Mouse (Mus musculus): ENCODE data around the gene Ap5m1. TPM values are rescaled to one million over a fixed set of nuclear protein-coding genes. Genes with fewer than 3 reads are reported as not detected.
A peak's percentile ranks its signal among the peaks of the same experiment; 100 is the strongest.
"Not testable (repeated sequence)": the region's sequence is repeated elsewhere in the genome, so short reads cannot be mapped to it uniquely, and the experiment has no call there.

The Ap5m1 gene
- total RNA-seq (2015; ENCODE audit: low replicate concordance) (23.4 and 35.6 TPM in 2 replicates), total RNA-seq (2017; ENCODE audit: low replicate concordance) (8.5 and 22.7 TPM in 2 replicates)

DNA sequence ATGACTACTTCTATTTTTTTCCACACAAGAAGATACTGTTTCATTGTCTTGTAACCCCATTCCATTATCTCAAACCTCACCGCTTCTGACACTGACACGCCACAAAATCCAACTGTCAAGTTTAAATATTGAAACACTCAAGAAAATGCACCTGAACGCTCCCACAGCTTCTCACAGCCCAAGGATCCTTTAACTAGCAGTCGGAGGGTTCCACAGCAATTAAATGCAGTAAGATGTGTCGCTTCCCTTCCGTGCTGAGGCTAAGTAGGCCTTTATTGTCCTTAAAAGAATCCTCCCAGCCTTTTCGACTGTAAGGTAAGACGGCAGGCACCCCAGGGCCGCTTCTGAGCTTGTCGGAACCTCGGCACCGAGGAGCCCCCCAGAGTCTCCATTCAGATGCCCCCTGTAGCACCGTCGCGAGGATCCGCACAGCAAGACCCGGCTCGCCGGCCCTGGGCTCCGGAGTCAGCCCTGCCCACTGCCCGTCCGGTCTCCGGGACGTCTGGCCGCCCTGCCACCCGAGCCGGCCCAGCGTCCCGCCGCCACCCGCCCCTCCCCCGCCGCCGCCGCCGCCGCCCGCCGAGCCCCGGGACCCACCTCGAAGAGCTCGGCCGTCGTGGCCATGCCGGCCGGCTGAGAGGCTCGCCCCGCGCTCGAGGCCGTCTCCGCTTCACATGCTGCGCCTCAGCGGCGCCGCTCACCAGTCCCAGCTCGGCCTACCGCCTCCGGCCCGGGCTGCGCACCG lies at the start of gene Ap5m1:
Gene Ap5m1, plus strand, starts transcription at position 569 of the 745 bp plus-strand sequence.
- ATAC-seq (replicated peaks; ENCODE audit: low FRiP score, poor library complexity, severe bottlenecking): peak; percentile 44

DNA sequence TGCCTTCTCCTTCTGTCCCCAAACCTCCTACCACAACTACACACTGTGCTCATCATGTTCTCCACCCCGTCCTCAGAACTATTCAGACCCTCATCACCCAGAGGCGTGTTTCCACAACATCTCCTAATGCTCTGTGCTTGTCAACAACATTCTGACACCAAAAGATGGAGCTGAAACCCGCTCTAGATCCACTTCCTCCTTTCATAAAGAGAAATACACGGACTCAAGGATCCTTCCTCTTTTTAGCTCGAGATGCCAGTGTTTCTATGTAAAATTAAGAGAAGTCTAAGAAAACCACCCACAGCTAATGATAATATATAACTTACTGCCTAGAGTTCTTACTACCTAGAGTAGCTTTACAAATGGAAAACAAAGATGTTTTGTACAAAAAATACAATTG lies 46.1 kb upstream of the Ap5m1 start:
- ATAC-seq (replicated peaks; ENCODE audit: low FRiP score, poor library complexity, severe bottlenecking): no peak

DNA sequence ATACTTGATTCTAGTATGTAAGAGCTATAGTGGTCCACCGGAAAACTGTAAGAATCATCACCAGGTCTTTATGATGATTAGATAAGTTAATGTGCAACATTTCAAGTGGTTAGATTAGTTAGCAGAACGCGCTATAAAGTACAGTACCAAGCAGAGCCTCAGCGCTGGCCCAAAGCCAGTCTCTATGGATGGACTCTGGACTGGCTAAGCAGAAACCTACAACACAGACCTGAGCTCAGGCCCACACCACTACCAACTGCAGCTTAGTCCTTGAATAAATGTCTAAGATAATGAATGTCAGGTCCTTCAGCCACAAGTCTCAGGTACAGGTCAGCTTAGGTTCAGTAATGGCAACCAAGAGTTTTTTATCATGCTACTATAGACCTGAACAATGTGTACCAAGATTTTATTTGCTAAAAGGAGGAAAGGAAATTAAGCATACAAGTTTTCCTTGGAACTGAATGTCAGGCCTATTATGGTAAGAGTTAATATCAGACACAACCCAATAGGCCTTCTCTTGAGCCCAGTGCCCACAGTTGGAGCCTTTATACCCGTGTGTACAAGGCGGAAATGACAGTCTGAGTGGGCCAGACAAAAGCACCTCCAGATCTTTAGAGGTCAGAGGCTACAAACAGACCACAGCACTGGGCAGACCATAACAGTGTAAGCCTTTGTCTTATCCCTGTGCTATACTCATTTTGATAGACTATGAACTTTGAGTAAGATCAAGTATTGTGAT lies 38.7 kb upstream of the Ap5m1 start:
- no peak for ATAC-seq (replicated peaks; ENCODE audit: low FRiP score, poor library complexity, severe bottlenecking)

GRCm38 (mm10) chr14:49027779-49028368 lies 38.0 kb upstream of the Ap5m1 start:
- no peak for ATAC-seq (replicated peaks; ENCODE audit: low FRiP score, poor library complexity, severe bottlenecking)

- no peak for ATAC-seq (replicated peaks; ENCODE audit: low FRiP score, poor library complexity, severe bottlenecking)
Measured at GRCm38 (mm10) chr14:49028991-49029390, 36.9 kb upstream of the Ap5m1 start.

DNA sequence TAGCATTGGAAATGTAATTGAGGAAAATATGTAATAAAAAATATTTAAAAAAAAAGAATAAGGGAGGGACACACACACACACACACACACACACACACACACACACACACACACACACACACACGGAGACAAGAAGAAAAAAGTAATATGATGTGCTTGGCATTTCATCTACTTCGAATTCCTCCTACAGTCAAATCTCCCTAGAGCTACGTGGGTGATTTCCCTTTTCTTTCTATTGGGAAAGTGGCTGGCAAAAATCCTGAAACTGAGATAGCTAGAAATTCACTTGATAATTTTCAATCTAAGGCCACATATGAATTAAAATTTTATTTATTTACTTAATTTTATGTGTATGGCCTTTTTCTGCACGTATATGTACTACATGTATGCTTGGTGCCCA lies 20.3 kb upstream of the Ap5m1 start:
- no peak for ATAC-seq (replicated peaks; ENCODE audit: low FRiP score, poor library complexity, severe bottlenecking)

DNA sequence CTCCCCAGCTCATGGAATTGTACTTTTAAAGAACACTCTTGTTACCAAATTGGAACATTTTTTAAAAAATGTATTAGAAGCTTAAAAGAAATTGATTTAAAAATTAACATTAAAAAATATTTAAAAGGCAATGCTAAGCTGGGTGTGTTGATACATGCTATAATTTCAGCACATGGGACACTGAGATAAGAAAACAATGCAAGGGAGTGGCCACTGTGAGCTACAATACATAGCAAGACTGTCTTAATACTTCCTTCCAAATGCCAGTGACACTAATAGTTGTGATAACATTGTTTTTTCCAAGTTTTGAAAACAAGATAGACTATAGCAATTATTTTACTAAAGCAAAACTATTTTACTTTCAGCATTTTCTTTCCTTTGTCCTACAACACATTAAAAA lies 16.4 kb upstream of the Ap5m1 start:
- ATAC-seq (replicated peaks; ENCODE audit: low FRiP score, poor library complexity, severe bottlenecking): no peak

DNA sequence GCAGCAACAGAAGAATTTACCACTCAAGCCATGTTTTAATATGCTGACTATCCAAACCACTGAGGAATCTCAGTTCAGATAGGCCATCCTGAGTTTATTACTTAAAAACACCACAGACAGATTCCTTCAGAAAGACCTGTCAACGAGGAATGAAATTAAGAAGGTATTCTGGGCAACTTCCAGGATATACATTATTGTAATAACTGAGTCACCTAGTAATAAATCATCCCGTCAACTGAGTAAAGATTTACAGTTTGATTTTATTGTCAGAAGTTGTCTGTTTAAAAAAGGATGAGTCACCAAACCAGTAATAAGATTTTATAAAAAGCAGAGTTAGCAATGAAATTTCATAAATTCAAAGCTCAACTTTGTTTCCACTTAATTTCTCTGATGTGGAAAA lies 2.1 kb upstream of the Ap5m1 start:
- no peak for ATAC-seq (replicated peaks; ENCODE audit: low FRiP score, poor library complexity, severe bottlenecking)

GRCm38 (mm10) chr14:49066274-49066823 lies 452 bp downstream of the Ap5m1 start, which contains the start of gene Exoc5:
Gene Exoc5, minus strand, starts transcription at chr14:49066653.
- peak; percentile 90 for ATAC-seq (replicated peaks; ENCODE audit: low FRiP score, poor library complexity, severe bottlenecking)

GRCm38 (mm10) chr14:49072837-49073236 lies 6.9 kb downstream of the Ap5m1 start:
- ATAC-seq (replicated peaks; ENCODE audit: low FRiP score, poor library complexity, severe bottlenecking): no peak

DNA sequence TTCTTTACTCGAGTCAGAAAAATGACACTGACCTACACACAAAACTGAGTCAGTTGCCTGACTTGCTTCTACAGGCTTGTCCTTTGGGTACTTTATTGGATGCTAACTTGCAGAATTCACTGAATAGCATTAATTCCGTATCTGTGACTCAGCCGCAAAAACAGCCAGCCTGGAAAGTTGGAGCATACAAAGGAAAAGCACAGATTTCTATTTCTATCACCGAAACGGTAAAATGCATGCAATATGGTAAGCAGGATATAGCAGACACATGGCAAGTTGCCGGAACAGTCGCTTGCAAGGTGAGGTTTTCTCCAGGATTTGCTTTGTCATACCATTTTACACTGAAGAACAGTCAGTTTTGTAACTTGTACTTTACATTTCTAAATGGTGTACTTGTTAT lies 8.0 kb downstream of the Ap5m1 start:
- ATAC-seq (replicated peaks; ENCODE audit: low FRiP score, poor library complexity, severe bottlenecking): no peak

DNA sequence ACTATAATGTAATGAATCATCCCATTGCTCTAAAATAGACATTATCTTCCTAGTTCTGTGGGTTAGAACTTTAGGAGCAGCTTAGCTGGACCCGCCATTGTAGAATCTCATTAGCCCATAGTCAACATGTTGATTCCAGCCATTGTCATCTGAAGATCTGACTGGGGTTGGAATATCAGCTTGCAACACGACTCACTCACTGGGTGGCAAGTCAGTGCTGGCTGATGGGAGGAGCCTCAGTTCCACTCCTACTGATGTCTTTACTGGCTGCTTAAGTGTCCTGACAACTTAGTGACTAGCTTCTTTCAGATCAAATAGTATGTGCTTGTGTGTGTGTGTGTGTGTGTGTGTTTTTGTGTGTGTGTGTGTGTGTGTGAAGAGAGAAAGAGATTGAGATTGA lies 8.5 kb downstream of the Ap5m1 start:
- ATAC-seq (replicated peaks; ENCODE audit: low FRiP score, poor library complexity, severe bottlenecking): no peak

GRCm38 (mm10) chr14:49078820-49079219 lies 12.9 kb downstream of the Ap5m1 start:
- ATAC-seq (replicated peaks; ENCODE audit: low FRiP score, poor library complexity, severe bottlenecking): no peak

DNA sequence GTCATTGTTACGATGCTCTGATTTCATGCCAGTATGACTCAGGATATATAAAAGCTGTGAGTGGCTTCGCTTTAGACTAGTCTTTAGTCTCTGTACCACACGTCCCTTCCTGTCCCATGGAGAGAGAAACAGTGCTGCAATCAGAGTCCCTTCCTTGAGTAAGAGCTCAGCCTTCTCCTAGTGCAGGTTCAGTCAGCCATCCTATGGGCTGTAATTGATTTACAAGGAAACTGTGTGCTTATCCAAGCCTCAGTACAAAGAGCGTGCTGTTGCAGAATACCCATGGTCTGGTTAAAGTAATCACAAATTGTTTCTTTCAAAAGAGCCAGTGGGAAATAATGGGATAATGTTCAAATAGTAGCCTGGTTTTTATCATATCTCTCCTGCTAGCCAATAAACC lies 20.6 kb downstream of the Ap5m1 start:
- ATAC-seq (replicated peaks; ENCODE audit: low FRiP score, poor library complexity, severe bottlenecking): no peak

DNA sequence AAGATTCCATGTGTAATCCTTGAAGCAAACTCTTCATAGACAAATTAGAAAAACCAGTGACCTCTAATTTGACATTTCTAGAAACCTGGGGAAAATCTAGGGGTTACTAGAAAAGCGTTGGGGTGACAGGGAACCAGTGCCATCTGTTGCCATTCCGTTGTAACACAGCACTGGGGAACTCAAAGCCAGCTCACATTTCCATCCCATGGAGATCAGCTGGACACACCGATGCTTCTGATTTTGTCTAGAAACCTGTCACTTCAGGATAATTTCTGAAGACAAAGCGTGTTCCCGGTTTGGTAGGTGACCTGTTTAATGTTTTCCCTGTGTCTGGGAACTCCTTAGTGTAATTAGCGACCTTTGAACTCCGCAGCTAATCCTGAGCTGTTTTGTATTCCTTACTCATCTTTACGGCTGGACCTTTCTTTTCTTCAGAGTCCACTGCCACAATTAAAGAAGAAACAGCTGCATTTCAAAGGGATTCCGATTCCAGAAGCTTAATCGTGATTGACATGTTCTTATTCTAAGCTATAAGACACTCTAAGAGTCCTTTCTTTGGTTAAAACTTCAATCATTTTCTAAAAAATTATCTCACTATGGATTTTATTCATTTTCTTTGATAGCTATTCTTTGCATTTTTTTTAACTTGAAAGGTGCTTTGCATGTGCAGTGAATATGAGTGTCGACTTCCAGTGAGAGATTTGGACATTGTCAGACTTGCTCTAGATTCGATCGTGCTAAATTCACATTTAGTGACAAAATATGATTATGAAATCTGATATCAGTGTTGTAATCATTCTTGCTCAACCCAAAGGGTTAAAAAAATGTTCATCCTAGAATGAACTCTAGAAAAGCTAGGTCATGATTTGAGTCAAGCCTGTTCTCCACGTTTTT lies 22.5 kb downstream of the Ap5m1 start:
- ATAC-seq (replicated peaks; ENCODE audit: low FRiP score, poor library complexity, severe bottlenecking): no peak

GRCm38 (mm10) chr14:49089461-49090058 lies 23.7 kb downstream of the Ap5m1 start:
- ATAC-seq (replicated peaks; ENCODE audit: low FRiP score, poor library complexity, severe bottlenecking): no peak

DNA sequence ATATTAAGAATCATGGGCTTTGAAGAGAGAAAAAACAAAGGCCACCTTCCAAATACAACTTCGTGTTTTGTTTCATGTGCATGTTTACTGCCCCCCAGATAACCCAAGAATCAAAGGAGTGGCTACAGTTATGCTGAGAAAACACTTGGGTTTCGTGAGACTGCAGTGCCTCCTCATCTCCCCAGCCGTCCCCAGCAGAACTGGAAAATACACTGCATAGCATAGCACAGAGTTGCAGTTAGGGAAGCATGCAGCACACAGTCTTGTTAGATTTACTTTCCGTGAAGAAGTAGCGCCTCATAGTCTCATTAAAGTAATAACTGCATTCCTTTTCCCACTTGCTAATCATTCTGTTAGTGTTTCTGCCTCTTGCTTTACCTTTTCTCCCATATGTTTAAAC lies 24.2 kb downstream of the Ap5m1 start:
- ATAC-seq (replicated peaks; ENCODE audit: low FRiP score, poor library complexity, severe bottlenecking): no peak

- no peak for ATAC-seq (replicated peaks; ENCODE audit: low FRiP score, poor library complexity, severe bottlenecking)
Measured at GRCm38 (mm10) chr14:49091277-49091676, 25.4 kb downstream of the Ap5m1 start.

GRCm38 (mm10) chr14:49091755-49092154 lies 25.9 kb downstream of the Ap5m1 start:
- not testable (repeated sequence) for ATAC-seq (replicated peaks; ENCODE audit: low FRiP score, poor library complexity, severe bottlenecking)
